Mouse (Mus musculus) lung, postnatal 4 days (tissue): ENCODE data around the gene Tuba3a.
A peak's percentile ranks its signal among the peaks of the same experiment; 100 is the strongest.

Experiments
- DNase-seq, 2 experiments: peaks; one replicate each; pipeline ENCODE4 v3.0.0; 2021

The Tuba3a gene

DNA sequence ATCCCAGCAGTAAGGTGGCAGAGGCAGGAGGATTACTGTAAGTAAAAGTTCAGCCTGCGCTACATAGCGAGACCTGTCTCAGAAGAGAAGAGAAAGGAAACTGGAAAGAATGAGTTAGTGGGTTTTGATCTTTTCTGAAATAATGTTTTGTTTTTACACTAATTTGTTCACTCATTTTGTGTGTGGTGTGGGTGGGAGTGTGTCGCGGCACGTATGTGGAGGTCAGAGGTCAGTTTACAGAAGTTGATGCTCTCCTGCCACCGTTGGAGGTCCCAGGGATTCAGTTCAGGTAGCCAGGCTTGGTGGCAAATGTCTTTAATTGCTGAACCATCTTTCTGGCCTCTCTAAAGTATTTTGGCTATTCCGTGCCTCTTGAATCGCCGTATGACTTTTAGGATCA is 21.6 kb downstream of the Tuba3a start:
- DNase-seq: no peak

DNA sequence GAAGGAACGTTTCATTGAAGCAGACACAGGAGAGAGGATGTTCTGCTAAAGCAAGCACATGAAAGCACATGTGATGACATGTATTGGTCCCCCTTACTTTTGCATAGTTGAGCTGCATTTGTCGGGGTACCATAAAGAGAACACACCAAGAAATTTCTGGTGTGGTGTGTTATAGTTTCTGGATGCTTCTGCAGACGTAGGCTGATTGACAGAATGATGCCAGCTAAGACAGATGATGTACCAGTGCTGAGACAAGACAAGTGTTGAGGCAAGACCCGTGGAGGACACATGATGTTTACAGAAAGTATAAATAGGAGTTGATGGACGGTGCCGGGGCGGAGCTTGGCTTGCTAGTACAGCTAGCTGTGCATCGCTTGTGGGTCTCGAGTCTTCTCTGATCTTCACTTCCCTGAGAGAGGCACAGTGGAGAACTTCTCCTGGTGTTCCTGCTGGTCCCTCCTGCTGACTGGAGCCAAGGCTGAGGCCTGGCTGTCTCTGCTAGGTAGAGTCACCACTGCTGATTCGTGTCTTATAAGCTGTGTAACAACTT is 25.8 kb downstream of the Tuba3a start:
- no peak for DNase-seq

DNA sequence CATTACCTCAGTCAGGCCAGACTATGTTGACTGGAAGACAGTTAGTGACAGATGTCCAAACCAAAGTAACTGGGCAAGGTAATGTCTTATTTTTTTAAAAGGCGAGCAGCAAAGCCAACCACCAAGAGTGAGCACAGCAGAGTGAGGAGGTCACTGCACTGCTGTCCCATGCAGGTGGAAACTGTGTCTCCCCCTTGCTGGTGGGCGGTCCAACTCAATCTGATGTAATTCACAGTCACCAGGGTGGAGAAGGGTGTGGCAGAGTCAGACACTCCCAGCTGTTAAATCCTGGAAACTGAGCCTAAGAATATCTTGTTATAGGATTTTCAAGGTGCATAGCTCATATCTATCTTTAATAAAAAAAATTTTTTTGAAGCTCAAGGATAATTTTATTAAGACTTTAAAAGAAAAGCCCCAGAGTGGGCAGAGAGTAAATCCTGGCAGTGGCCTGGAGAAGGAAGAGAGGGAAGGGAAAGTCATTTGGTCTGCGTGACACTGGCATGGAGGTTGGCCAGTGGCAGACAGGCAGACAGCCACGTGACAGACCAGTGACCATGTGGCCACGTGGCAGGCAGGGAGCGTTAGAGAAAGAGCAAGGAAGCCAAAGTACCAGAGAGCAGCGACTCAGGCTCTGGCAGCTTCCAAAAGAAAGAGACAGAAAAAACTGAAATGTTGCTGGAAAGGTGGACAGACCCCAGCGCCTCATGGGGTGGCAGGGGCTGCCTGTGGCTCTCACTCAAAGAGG is 29.4 kb downstream of the Tuba3a start:
- DNase-seq: peak; percentile 30 to 41

DNA sequence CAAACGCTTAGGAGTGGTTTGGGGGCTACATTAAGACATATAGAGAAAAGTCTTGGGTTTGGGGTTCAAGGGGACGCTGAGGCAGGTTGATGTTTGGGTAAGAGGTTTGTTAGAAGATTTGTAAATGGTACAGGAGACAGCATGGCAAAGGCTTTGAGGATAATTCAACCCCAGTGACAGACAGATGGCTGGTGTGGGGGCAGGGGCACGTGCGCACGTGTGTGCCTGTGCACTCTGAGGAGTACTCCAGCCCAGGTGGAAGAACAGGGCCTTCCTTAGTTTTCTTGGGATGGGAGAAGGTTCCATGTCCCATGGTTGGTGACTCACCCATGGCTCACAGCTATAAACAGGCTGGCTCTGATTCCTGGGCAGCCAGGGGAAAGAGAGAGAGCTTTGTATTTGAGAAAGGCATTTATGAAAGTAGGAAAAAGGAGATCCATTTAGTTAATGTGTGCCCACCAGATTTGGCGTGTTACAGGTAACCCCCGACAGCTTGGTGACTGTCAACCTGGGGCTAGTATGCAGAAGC is 30.3 kb downstream of the Tuba3a start:
- DNase-seq: no peak

DNA sequence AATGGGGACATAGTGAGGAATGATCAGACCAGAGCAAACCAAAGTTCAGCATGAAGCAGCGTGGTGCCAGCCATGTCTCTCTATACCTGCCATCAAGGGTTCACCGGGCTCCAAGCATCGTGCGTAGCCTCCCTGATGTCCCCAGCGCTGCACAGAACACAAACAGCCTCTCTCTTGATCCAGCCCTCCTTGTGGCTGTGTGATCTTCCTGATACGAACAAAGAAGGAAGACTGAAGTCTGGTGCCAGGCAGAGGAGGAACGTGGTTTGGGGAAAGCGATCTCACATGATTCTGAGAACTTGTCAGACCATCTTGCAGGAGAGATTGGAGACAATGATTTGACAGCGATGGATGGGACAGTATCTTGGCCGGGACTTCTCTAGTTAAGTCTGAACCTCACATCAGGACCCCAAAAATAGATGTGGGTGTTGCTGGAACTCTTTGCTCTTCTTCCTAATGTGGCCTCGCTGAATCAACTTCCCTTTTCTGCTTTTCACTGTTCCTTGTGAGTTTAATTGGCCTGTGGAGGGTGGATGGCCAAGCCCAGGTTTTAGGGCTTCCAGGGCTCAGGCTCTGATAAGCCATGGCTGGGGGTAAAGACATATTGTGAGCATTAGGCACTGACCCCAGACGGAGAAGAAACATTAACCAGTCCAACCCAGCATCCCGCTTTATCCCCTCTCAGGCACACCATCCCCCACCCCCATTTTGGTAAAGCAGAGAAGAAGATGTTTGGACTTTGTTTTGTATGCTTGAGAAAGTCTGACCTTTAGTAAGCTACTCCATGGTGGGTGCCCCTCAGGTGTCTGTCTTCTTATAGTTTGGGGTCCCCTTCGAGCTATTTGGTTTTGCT is 31.8 kb downstream of the Tuba3a start:
- no peak for DNase-seq

DNA sequence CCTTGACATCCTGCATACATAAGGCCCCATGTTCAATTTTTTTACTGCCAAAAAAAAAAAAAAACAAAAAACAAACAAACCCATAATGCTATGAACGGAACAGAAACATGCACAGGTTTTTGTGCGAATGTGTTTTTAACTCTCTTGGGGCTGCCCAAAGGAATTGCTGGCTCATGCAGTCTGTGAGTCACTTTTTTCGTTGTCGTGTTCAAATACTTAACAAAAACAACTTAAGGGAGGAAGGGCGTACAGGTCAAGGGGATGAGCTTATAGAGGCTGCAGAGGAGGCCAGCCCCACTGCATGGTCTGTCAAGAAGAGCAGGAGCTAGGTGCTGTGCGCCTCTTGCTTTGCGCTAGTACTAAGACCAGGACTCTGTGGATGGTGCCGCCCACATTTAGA is 33.1 kb downstream of the Tuba3a start:
- DNase-seq: no peak

DNA sequence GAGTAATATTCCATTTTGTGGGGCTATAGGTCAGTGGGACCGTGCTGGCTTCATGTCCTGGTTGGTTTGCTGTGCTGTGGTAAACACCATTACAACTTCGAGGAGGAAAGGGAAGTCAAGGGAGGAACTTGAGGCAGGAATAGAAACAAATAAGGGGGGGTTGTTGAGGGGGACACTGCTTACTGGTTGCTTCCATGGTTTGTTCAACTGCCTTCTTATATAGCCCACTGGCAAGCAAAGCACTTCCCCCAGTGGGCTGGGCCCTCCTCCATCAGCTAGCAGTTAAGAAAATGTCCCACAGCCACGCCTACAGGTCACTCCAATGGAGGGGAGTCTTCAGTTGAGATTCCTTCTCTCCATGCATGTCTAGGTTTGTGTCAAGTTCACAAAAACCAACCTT is 33.6 kb downstream of the Tuba3a start:
- peak in 1 of 2 experiments; percentile 30 for DNase-seq

DNA sequence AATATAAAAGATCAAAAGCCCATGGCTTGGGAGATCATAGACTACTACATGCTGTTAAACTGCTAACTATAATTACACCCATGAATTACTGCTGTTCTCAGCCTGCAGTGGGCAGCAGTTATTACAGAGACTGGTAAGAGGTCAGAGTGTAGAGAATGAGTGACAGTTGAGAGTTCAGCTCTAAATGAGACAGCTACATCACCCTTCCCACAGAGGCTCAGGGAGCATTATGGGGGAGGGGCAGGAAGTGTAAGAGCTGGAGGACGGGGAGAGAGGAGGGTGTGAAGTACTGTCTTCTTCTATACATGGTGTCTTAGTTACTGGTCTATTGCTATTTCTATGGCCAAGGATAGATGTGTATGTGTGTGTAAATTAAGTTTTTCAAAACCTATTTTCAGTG is 41.3 kb downstream of the Tuba3a start:
- no peak for DNase-seq

DNA sequence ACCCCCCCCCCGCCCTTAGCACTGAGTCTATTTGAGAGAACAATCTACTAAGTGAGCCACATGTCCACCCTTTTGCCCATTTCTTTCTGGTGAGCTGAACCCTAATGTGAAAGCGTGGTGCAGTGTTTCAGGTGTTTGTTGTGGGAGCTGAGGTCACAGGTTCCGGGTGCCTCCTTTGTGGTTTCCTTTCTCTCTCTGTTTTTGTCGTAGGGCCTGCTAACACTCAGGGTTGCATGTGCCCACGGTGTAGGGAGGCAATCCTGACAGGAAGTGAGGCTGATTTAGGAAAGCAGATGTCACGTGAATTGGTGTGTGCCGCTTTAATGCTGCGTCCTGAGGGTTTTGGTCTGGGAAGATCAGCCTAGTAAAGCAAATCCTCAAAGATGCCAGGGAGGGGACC is 44.3 kb downstream of the Tuba3a start:
- no peak for DNase-seq

DNA sequence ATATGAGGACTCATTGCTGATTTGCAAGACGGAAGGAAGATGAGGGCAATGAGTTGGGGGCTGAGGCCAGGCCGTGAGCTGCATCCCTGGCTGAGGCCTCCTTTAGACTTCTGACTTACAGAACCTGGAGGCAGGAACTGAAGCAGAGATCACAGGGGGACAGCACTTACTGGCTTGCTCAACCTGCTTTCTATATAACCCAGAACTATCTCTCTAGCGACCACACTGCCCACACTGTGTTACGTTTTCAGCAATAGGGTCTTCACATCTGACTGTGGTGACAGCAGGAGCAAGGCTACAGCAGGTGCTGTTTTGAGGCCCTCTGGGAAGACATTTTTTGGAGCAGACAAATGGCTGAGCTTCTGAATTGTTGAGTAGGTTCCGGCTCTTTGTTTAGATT is 45.2 kb downstream of the Tuba3a start:
- no peak for DNase-seq

DNA sequence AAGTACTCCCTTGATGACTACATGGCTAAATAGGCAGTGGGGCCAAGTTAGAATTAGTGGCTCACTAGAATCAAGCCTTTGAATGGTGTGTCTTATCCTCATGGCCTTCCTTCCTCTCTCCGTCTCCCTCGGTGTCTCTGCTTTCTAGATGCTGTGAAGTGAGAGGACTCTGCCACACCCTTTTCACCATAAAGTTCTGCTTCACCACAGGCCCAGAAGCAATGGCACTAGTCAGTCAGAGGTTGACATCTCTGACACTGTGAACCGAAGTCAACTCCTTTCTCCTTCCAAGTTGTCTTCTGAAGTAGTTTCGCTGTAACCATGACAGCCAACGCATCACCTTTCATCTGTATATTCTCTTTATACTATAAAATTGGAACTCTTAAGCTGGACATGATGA is 46.3 kb downstream of the Tuba3a start:
- DNase-seq: no peak

DNA sequence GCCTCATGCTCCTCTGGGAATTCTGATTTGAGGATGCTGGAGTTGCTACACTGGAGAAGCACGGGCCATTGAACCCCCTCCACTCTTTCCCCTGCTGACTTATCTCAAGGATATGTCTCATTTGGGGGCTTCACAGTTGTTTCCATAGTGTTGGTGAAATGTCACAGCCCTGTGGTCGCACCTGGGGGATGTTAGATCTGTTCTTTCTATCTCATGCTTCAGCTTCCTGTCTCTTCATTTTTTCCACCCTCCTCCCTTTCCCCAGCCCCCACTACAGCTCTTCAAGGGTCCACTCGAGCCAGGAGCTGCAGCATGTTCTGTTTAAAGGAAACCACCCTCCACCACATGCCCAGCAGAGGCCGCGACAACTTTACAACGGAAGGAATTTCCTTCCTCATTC is 47.4 kb downstream of the Tuba3a start:
- DNase-seq: no peak

DNA sequence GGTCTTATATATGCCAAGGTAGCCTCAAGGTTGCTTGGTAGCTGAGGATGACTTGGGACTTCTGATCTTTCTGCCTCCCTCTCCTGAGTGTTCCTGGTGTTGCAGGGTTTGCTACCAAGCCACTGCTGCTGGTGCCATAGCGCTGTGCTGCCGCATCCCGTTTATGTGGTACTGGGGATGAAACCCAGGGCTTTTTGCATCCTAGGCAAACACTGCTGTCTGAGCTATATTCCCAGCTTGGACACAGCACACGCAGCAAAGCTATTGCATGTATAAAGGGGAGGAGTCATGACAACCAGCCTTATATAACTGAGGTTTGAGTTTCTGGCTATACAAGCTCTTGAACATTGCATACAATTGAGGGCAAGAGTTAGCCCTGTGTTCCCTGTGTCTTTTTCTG is 48.4 kb downstream of the Tuba3a start:
- DNase-seq: no peak

DNA sequence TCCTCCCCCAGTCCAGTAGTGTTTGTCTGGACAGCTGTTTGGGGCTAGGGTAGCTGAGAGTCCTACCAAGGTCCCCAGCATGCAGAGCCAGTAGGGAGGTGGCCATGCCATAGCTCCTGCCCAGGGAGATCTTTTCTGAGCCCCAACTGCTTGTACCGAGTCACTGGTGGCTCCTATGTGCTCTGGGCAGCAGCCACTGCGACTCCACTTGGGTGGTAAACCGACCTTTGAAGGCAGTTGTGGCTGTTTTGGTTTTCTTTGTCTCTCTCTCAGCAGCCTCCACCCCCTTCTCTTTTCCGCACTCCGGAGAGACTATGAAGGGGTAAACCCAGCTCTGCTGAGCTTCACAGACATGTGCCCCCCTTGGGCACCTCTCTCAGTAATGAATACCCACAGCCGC is 49.1 kb downstream of the Tuba3a start, which contains the start of gene Cd27:
TSS of gene Cd27 (minus strand) at position 229 of the 400 bp plus-strand sequence.
- no peak for DNase-seq

DNA sequence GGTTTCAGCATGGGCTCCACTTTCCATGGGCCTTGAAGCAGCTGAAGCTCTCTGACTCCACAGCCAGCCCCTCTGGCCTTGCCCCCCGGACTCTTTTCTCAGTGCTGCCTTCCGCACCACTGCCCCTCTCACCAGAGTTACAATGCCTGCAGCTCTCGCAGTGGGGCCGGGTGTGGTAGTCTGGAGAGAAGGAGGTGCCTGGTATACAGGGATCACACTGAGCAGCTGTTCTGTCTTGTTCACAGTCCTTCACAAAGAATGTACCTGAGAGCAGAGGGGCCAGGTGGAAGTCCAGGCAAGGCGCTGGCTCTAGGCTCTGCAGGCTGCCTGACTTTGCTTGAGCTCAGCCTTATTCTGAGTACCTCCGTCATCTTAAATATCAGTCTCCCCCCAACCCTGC is 49.5 kb downstream of the Tuba3a start:
- no peak for DNase-seq

DNA sequence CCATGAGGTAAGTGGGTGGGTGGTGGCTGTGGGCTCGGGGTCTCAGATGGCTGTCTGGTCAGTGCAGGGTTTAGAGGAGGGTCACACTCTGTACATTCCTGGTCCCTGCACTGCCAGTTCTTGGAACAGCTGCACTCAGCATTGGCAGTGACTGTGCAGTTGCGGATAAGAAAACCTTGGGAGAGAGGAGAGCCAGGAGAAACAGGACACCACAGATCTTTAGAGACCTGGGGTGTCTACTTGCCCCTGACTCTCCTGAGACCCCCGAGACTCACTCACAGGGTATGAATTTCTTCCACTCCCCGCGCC is 51.4 kb downstream of the Tuba3a start:
- no peak for DNase-seq

DNA sequence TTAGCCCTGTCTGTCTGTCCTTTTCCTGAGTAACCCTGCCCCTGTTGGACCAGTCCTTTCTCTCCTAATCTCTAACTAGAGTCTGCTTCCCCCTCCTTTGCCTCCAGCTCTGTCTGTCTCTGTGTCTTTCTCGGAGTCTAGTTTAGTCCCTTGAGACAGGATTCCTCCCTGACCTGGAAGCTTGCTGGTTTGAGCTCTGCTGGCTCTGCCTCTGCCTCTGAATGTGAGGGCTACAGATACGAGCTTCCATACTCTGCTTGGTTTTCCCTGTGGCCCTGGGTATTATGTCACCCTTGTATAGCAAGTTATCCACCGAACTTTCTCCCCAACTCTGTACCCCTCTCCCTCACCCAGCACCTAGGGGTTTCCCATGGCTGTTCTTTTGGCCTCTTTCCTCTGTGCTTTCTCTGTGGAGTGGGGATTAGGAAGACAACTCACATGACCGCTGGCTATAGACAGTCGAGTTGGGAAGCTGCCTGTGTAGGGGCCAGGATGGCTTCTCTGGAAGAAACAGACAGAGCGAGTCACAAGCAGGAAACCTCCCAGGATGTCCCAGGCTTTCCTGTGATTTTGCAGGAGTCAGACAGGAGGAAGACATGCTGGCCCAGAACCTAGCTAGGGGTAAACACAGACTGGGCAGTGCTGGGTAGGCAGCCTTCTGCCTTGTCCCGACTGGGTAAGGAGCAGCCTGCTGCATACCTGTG is 51.9 kb downstream of the Tuba3a start:
- peak in 1 of 2 experiments; percentile 66 for DNase-seq

DNA sequence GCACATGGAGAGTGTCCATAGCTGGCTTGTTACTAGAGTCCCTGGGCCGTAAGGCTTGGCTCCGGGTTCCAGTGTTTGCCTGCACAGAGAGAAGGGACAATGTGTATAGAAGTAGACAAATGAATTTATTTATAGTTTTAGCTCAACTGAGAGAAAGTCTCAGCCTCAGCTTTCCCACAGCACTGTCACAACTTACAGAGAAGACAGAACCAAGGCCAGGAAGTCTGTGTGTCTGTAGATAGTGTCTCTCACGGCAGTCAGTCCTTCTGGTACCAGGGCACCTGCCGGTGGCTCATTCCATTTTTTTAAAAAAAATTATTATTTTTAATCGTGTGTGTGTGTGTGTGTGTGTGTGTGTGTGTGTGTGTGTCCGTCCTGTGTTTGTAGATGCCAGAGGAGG is 53.3 kb downstream of the Tuba3a start:
- no peak for DNase-seq

DNA sequence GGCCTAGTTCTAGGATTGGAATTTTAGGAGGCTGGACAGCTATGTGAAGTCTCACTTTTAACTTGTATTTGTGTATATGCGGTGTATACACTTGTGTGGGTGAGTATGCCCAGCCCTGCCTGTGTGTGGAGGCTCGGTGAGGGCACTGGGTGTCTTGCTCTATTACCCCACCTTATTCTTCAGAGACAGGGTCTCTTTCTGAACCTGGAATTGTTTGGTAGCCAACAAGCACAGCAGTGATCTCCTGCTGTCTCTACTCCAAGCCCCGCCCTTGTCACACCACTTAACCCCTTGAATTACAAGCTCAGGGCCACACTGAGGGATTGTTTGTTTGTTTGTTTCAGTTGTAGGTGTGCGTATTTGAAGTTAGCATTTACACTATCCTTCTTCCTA is 53.8 kb downstream of the Tuba3a start:
- no peak for DNase-seq

DNA sequence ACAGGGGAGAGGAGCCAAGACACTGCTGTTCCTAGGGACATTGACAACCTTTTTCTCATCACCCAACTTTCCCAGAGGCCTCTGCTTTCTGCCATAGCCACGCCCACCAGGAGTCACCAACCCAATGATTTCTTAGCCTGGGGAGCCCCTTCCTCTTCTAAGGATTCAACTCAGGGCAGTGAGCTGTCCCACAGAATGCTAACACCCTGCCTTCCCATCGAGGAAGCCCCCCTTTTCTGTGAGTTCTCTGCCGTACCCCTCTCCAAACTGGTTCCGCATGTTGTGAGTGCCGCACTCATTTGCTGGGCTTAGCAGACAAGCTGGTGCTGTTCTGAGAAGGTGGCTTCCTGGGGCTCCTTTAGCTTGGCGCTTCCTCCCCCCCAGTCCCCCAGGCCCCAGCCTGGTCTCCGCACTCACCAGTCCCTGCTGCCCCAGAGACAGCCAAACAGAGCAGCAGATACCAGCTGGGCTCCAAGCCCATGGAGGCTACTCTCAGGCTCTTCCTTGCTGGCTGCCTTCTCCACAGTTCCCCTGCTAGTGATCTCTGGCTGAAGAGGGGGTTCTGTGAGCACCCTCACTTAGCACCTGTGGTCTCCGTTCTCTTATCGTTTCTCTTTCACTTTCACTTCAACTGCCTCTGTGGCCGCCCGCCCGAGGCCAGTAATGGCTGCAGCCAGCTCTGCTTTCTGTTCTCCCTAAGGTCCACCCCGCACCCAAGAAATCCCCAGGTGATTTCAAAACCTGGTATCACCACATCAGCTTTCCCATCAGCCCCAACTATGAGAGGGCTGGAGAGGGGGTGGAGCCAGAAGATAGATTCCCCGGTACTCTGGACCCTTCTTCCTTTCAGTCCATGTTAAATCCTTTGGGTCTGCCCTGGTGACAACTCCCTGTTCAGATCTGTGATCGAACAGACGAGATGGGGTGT is 54.5 kb downstream of the Tuba3a start, which contains the start of gene Tapbpl:
TSS of gene Tapbpl (minus strand) at position 744 of the 928 bp plus-strand sequence.
- DNase-seq: peak; percentile 68 to 70

DNA sequence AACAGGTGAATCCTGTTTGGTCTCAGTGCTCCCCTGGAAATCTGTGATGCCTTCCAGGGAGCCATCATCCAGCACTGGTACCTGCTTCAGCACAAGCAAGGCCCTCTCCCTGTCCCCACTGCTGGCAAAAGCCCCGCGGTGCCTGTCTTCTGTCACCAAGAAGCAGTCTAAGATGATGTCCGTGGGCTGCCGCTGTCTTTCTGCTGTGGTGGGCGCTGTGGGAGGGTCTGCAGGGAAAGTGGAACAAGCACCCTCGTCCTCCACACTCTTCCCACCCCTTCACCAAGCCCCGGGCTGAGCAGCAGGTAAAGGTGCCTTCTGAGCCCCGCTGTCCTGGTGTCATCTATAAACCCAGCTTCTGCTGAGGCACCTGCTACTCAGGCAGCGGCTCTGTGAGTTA is 55.3 kb downstream of the Tuba3a start:
- no peak for DNase-seq
